Mouse (Mus musculus) adrenal gland, postnatal 14 days (tissue): ENCODE data around the gene Ttc17. TPM values are rescaled to one million over a fixed set of nuclear protein-coding genes. Genes with fewer than 3 reads are reported as not detected.

ENCODE experiments used
- microRNA-seq, 2 experiments: library from miRNA; unstranded; fragments of <30 nt; microRNA quantifications; one replicate each; pipeline ENCODE4 v1.2.0; 2021
- total RNA-seq: library from RNA; stranded (reverse); gene quantifications from 2 replicates; pipeline ENCODE4 v1.2.3, GENCODE M21; 2021

Gene Ttc17
- total RNA-seq, 1 experiment from 2014 or later = 33.2 TPM

Small RNA genes within 50 kb of the gene (microRNA-seq; reads per million reads assigned to microRNA genes)
- 4.6 to 4.7 reads per million in 2 experiments for gene Mir670

Other genes starting within 250 kb of the Ttc17 start
- gene Hsd17b12, start 248.7 kb downstream of the Ttc17 start, total RNA-seq = 169 and 178 TPM in 2 replicates
- gene Api5, start 31.4 kb upstream of the Ttc17 start, total RNA-seq = 74.6 and 75.3 TPM in 2 replicates